In the genomic region with DNA sequence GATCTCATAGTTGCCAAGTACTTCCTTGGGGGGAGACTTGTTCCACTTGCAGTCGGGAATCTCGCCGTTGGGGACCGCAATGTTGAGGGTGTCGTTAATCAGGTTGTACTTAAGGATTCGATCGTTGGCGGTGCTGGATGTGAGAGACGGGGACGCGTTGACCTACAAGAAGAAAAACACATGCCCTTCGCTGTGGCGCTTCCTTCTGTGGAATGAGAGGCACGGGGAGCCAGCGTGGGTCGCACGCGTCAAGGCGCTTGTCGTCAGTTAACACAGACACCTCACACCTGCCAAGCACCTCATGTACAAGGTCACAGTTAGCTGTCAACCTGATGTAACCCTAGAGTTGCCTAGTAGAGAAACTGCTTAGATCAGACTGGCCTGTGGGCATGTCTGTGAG, we compare ENCODE assay signal across 14 mouse cellular contexts. TPM values are rescaled to one million over a fixed set of nuclear protein-coding genes. Genes with fewer than 3 reads are reported as not detected.
"Had no signal": no experiment of that assay in that cellular context is flagged by ENCODE, and none has a peak within 500 bp of the region (broad histone marks: within the 10 kb centered on the region; RNA-seq: fewer than 3 reads in every experiment).

No protein-coding gene starts in this region.

- H3K36me3 ChIP-seq: liver, embryonic 15.5 days had no signal

- H3K4me3 ChIP-seq: limb, embryonic 10.5 days; liver, embryonic 15.5 days; midbrain, embryonic 13.5 days; stomach, embryonic 15.5 days had no signal

- H3K27me3 ChIP-seq: liver, embryonic 15.5 days; midbrain, embryonic 13.5 days; stomach, embryonic 15.5 days had no signal

- H3K9me3 ChIP-seq: limb, embryonic 10.5 days; liver, embryonic 15.5 days; midbrain, embryonic 13.5 days; stomach, embryonic 15.5 days had no signal

- DNase-seq: kidney, postnatal 14 days; lung, adult 2 months; lung, postnatal 36 days; right cerebral cortex, postnatal 14 days; thymus, adult 2 months; thymus, postnatal 25 days had no signal

- H3K4me1 ChIP-seq: limb, embryonic 10.5 days; liver, embryonic 15.5 days; midbrain, embryonic 13.5 days; stomach, embryonic 15.5 days had no signal

- ATAC-seq: lung, postnatal 0 days; midbrain, embryonic 13.5 days had no signal

- H3K27ac ChIP-seq: limb, embryonic 10.5 days; liver, embryonic 15.5 days; midbrain, embryonic 13.5 days; stomach, embryonic 15.5 days had no signal

- H3K4me2 ChIP-seq: liver, embryonic 11.5 days; liver, embryonic 15.5 days; midbrain, embryonic 13.5 days; stomach, embryonic 15.5 days had no signal

- H3K9ac ChIP-seq: liver, embryonic 15.5 days; midbrain, embryonic 13.5 days; stomach, embryonic 15.5 days had no signal

RNA-seq across cellular contexts. Expression of gene Bik, which starts 37.2 kb away (rescaled TPM):
- total RNA-seq: left cerebral cortex, adult 18-20 months; left cerebral cortex, postnatal 14 days had no signal
